Mouse (Mus musculus) limb, embryonic 12.5 days (tissue): ENCODE data around the gene Fcgrt. TPM values are rescaled to one million over a fixed set of nuclear protein-coding genes. Genes with fewer than 3 reads are reported as not detected.

Experiments
- ATAC-seq: fragments of 200-750 bp; cut with Nextera tagmentation; 2 replicates; pipeline ENCODE4 v1.8.0; 2017; ENCODE audit warnings: low read depth, moderate TSS enrichment; ENCODE audit not compliant: insufficient number of reproducible peaks, insufficient read depth, low FRiP score, low TSS enrichment
- H3K27ac ChIP-seq: fragments of 300-500 bp; sonication (generic); 2 replicates; pipeline ENCODE4 v1.5.1; 2016; ENCODE audit warnings: mild to moderate bottlenecking, moderate library complexity
- H3K27me3 ChIP-seq: fragments of 300-500 bp; sonication (generic); 2 replicates; pipeline ENCODE4 v1.6.1; 2016; ENCODE audit warnings: mild to moderate bottlenecking, moderate library complexity
- H3K36me3 ChIP-seq: fragments of 300-500 bp; sonication (generic); 2 replicates; pipeline ENCODE4 v1.6.1; 2016; ENCODE audit warnings: mild to moderate bottlenecking, moderate library complexity
- H3K4me1 ChIP-seq: fragments of 300-500 bp; sonication (generic); replicated peaks from 2 replicates; pipeline ENCODE4 v1.6.1; 2016
- H3K4me2 ChIP-seq: fragments of 300-500 bp; sonication (generic); 2 replicates; pipeline ENCODE4 v1.6.1; 2016; ENCODE audit warnings: mild to moderate bottlenecking, moderate library complexity
- H3K4me3 ChIP-seq: fragments of 300-500 bp; sonication (generic); replicated peaks from 2 replicates; pipeline ENCODE4 v1.5.1; 2016; ENCODE audit warnings: mild to moderate bottlenecking
- H3K9ac ChIP-seq: fragments of 300-500 bp; sonication (generic); replicated peaks from 2 replicates; pipeline ENCODE4 v1.6.1; 2016; ENCODE audit warnings: mild to moderate bottlenecking, moderate library complexity
- H3K9me3 ChIP-seq: fragments of 300-500 bp; sonication (generic); 2 replicates; pipeline ENCODE4 v1.6.1; 2016; ENCODE audit warnings: mild to moderate bottlenecking, moderate library complexity
- whole genome bisulfite sequencing: fragments of 180-500 bp; shearing (Covaris S2); methylation state at CpG from one replicate; pipeline ENCODE4 v1.1.7; 2016; 5-methylcytosine and 5-hydroxymethylcytosine counted together
- microRNA counts: library from miRNA; unstranded; fragments of <30 nt; microRNA quantifications from one replicate; lab custom pipeline; 2017
- microRNA-seq: library from miRNA; unstranded; fragments of <30 nt; microRNA quantifications from one replicate; pipeline ENCODE4, GENCODE M21; 2017
- polyA plus RNA-seq: library from polyadenylated mRNA; unstranded; fragments of >200 nt; fragmentation: Nextera tagmentation; extraction: Ambion mirVana; gene quantifications from 2 replicates; pipeline ENCODE4 v1.2.1, GENCODE M21; 2016

Fcgrt gene
- polyA plus RNA-seq, 1 experiment from 2014 or later = 12.3 TPM

DNA sequence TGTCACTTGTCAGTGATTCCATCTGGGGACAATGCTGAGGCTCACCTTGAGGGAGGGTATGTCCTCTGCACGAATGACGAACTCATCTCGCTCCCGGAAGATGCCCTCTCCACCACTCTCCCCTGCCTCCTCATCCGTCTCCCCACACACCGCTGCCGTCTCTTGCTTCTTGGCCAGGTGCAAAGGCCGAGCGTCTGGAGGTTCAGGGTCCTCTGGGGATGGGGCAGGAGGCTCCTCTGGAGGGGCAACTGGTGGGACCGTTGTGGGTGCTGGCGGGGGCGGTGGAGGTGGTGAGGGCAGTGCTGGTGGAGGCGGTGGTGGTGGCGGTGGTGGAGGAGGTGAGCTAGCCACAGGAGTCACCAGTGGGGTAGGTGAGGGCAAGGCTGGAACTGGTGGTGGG lies 60.3 kb downstream of the Fcgrt start:
- H3K4me3 ChIP-seq = no peak overlapping the region

More for the DNA sequence above, 60.3 kb downstream of the Fcgrt start:
- H3K36me3 ChIP-seq = peaks cover 100% of the 10 kb centered on the region
- 0 out of 2 replicates have a peak, but pooled peaks cover 3% of the 10 kb centered on the region for H3K4me1 ChIP-seq
- no peaks in the 10 kb centered on the region for H3K27me3 ChIP-seq
- ATAC-seq = no peak
- H3K9me3 ChIP-seq = no peaks in the 10 kb centered on the region
- no peak overlapping the region for H3K9ac ChIP-seq
- H3K27ac ChIP-seq = no peak overlapping the region
- no peak overlapping the region for H3K4me2 ChIP-seq
- WGBS = 94% methylated on average over 14 of the region's 14 CpGs

MicroRNAs within 50 kb of the gene (microRNA counts, 519-probe panel; counts per million panel counts)
- microRNA mmu-miR-150 (lab: Ali Mortazavi, UCI) = not detected

Small RNA genes lying within 50 kb of the gene (microRNA-seq; reads per million reads assigned to microRNA genes)
- gene Mir150 = 4.0 reads per million, percentile 13 among the genes with 10 or more reads in this experiment
- 25.3 reads per million, percentile 35 among the genes with 10 or more reads in this experiment for gene Mir5121

Other genes with a start within 250 kb of the Fcgrt start
- 35.5 and 37.3 TPM in 2 replicates for gene Pnkp, start 246.7 kb downstream of the Fcgrt start, polyA plus RNA-seq
- 615 and 666 TPM in 2 replicates for gene Ptov1, start 234.1 kb downstream of the Fcgrt start, polyA plus RNA-seq
- 116 and 127 TPM in 2 replicates for gene Med25, start 211.1 kb downstream of the Fcgrt start, polyA plus RNA-seq
- 21.6 and 24.8 TPM in 2 replicates for gene Fuz, start 207.8 kb downstream of the Fcgrt start, polyA plus RNA-seq
- 74.2 and 77.6 TPM in 2 replicates for gene Ap2a1, start 174.4 kb downstream of the Fcgrt start, polyA plus RNA-seq
- 0.11 TPM in 1 of 2 replicates, not detected in the other for gene Tsks, start 160.6 kb downstream of the Fcgrt start, polyA plus RNA-seq
- gene Cpt1c, start 129.0 kb downstream of the Fcgrt start, polyA plus RNA-seq = 27.8 and 29.9 TPM in 2 replicates
- 704 and 706 TPM in 2 replicates for gene Prmt1, start 117.3 kb downstream of the Fcgrt start, polyA plus RNA-seq
- gene Irf3, start 106.2 kb downstream of the Fcgrt start, polyA plus RNA-seq = 90.9 and 97.2 TPM in 2 replicates
- gene Bcl2l12, start 105.1 kb downstream of the Fcgrt start, polyA plus RNA-seq = 87.3 and 96.8 TPM in 2 replicates
- gene Scaf1, start 87.5 kb downstream of the Fcgrt start, polyA plus RNA-seq = 42.1 and 46.9 TPM in 2 replicates
- 20.8 and 21.4 TPM in 2 replicates for gene Rras, start 85.9 kb downstream of the Fcgrt start, polyA plus RNA-seq
- gene Prr12, start 51.0 kb downstream of the Fcgrt start, polyA plus RNA-seq = 15.0 and 16.2 TPM in 2 replicates
- 60.6 and 69.7 TPM in 2 replicates for gene Nosip, start 41.4 kb downstream of the Fcgrt start, polyA plus RNA-seq
- 21.2 and 21.7 TPM in 2 replicates for gene Prrg2, start 41.2 kb downstream of the Fcgrt start, polyA plus RNA-seq
- 261 and 271 TPM in 2 replicates for gene Rcn3, start 11.6 kb downstream of the Fcgrt start, polyA plus RNA-seq
- gene Rps11, start 20.6 kb upstream of the Fcgrt start, polyA plus RNA-seq = 1,572 and 1,576 TPM in 2 replicates
- 1,352 and 1,447 TPM in 2 replicates for gene Rpl13a, start 24.9 kb upstream of the Fcgrt start, polyA plus RNA-seq
- gene Gm45713, start 32.4 kb upstream of the Fcgrt start, polyA plus RNA-seq = 0.32 TPM in 1 of 2 replicates, not detected in the other
- gene Flt3l, start 32.6 kb upstream of the Fcgrt start, polyA plus RNA-seq = 0.71 and 0.83 TPM in 2 replicates
- gene Pih1d1, start 50.5 kb upstream of the Fcgrt start, polyA plus RNA-seq = 91.8 and 93.0 TPM in 2 replicates
- gene Aldh16a1, start 50.7 kb upstream of the Fcgrt start, polyA plus RNA-seq = 51.4 and 53.8 TPM in 2 replicates
- 0.17 and 0.25 TPM in 2 replicates for gene Slc17a7, start 60.1 kb upstream of the Fcgrt start, polyA plus RNA-seq
- gene Gfy, start 75.7 kb upstream of the Fcgrt start, polyA plus RNA-seq = not detected in 2 replicates
- not detected in 2 replicates for gene Pth2, start 77.1 kb upstream of the Fcgrt start, polyA plus RNA-seq
- gene Ccdc155, start 101.0 kb upstream of the Fcgrt start, polyA plus RNA-seq = 1.0 and 1.7 TPM in 2 replicates
- 0.80 and 1.2 TPM in 2 replicates for gene Dkkl1, start 108.3 kb upstream of the Fcgrt start, polyA plus RNA-seq
- gene Tead2, start 111.9 kb upstream of the Fcgrt start, polyA plus RNA-seq = 316 and 326 TPM in 2 replicates
- gene Cd37, start 135.3 kb upstream of the Fcgrt start, polyA plus RNA-seq = 1.6 TPM in 2 replicates
- 0.18 and 0.42 TPM in 2 replicates for gene Slc6a16, start 137.2 kb upstream of the Fcgrt start, polyA plus RNA-seq
- not detected in 2 replicates for gene Slc6a21, start 173.7 kb upstream of the Fcgrt start, polyA plus RNA-seq
- gene Trpm4, start 229.9 kb upstream of the Fcgrt start, polyA plus RNA-seq = 14.0 and 16.1 TPM in 2 replicates
- gene Hrc, start 231.4 kb upstream of the Fcgrt start, polyA plus RNA-seq = 1.8 and 1.9 TPM in 2 replicates